Mouse (Mus musculus) kidney, postnatal 0 days (tissue): ENCODE measurements around the gene Nanos2. TPM values are rescaled to one million over a fixed set of nuclear protein-coding genes. Genes with fewer than 3 reads are reported as not detected.

Experiments
- ATAC-seq: fragments of 200-750 bp; cut with Nextera tagmentation; replicated peaks from 2 replicates; pipeline ENCODE4 v1.8.0; 2017; ENCODE audit warnings: low read depth, moderate number of reproducible peaks, moderate TSS enrichment, moderate library complexity; ENCODE audit not compliant: low FRiP score
- DNase-seq: peaks from one replicate; pipeline ENCODE4 v3.0.0-alpha.2; 2016; ENCODE audit warnings: low spot score
- H3K27ac ChIP-seq: fragments of 300-500 bp; sonication (generic); 2 replicates; pipeline ENCODE4 v1.5.1; 2014; ENCODE audit warnings: mild to moderate bottlenecking
- H3K27me3 ChIP-seq: fragments of 300-500 bp; sonication (generic); 2 replicates; pipeline ENCODE4 v1.6.1; 2014; ENCODE audit warnings: low read length, mixed read lengths; ENCODE audit not compliant: insufficient read depth
- H3K36me3 ChIP-seq: fragments of 300-500 bp; sonication (generic); 2 replicates; pipeline ENCODE4 v1.6.1; 2014; ENCODE audit warnings: low read length, mixed read lengths; ENCODE audit not compliant: insufficient read depth
- H3K4me1 ChIP-seq: fragments of 300-500 bp; sonication (generic); replicated peaks from 2 replicates; pipeline ENCODE4 v1.6.1; 2014; ENCODE audit warnings: antibody characterized with exemption, low read length, mixed read lengths; ENCODE audit not compliant: insufficient read depth
- H3K4me2 ChIP-seq: fragments of 300-500 bp; sonication (generic); 2 replicates; pipeline ENCODE4 v1.6.1; 2014; ENCODE audit warnings: mild to moderate bottlenecking, low read length, moderate library complexity, mixed read lengths
- H3K4me3 ChIP-seq: fragments of 300-500 bp; sonication (generic); replicated peaks from 2 replicates; pipeline ENCODE4 v1.5.1; 2014; ENCODE audit warnings: low read depth, low read length
- H3K9ac ChIP-seq: fragments of 300-500 bp; sonication (generic); 2 replicates; pipeline ENCODE4 v1.6.1; 2014; ENCODE audit warnings: low read depth, low read length
- H3K9me3 ChIP-seq: fragments of 300-500 bp; sonication (generic); replicated peaks from 2 replicates; pipeline ENCODE4 v1.6.1; 2016; ENCODE audit warnings: low read length, inconsistent platforms, mixed read lengths
- CTCF ChIP-seq: IDR thresholded peaks from 2 replicates; pipeline ENCODE4 v1.5.1; 2016; ENCODE audit warnings: antibody characterized with exemption, low read depth, mild to moderate bottlenecking, moderate library complexity
- WGBS: fragments of 180-500 bp; shearing (Covaris S2); extraction: QIAGEN DNeasy Blood & Tissue Kit; methylation state at CpG from one replicate; pipeline ENCODE4 v1.1.7; 2014; 5-methylcytosine and 5-hydroxymethylcytosine counted together
- polyA plus RNA-seq: library from polyadenylated mRNA; unstranded; fragments of >200 nt; fragmentation: Nextera tagmentation; extraction: Ambion mirVana; gene quantifications from 2 replicates; pipeline ENCODE4 v1.2.1, GENCODE M21; 2015

The Nanos2 gene
- polyA plus RNA-seq, 1 experiment from 2014 or later, result 0.09 TPM

DNA sequence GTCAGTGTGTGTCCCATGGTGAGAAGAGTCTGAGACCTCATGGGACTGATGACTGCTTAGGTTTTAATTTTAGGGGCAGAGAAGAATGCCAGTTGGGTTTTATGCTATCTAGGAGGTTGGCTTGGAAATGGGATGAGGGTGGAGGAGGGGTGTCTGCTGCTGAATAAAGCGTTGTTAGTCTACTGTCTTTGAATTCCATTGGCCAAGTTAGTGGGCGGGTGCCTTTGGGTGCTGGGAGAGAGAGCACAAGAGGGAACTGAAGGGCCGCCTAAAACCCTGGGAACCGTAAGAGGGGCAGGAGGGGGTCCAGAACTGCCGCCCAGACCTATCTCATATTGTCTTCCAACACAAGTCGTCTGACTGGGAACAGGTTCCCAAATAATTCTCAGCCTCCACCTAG lies 1.6 kb downstream of the Nanos2 start:
- ATAC-seq (no peak), DNase-seq (no peak)
- peaks cover 14% of the 10 kb centered on the region for H3K4me1 ChIP-seq
- TF ChIP-seq CTCF, result no peak
- 67% methylated on average over 6 of the region's 6 CpGs for WGBS
- no peak overlapping the region for H3K4me3 ChIP-seq
- H3K27ac ChIP-seq, result no peak overlapping the region
- no peak overlapping the region for H3K4me2 ChIP-seq
- no peaks in the 10 kb centered on the region for H3K27me3 ChIP-seq
- H3K36me3 ChIP-seq, result no peaks in the 10 kb centered on the region
- no peak overlapping the region for H3K9ac ChIP-seq
- no peaks in the 10 kb centered on the region for H3K9me3 ChIP-seq

DNA sequence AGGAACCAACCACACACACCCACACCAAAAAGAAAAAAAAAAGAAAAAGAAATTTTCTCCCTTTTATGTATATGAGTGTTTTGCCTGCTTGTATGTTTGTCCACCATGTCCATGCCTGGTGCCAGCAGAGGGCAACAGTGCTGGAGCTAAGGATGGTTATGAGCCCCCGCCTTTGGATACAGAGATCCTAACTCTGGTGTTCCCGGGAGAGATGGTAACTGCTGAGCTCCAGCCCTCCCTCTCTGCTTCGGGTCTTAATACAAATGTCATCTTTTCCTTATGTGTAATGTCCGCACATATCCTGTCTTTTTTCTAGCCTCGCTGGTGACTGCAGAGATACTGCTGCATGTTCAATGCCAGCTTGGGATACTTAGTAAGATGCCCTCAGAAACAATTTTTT lies 2.8 kb downstream of the Nanos2 start:
- Histone ChIP-seq H3K27ac (0 out of 2 replicates have a peak overlapping the region, but pooled peaks have one; percentile 63), H3K27me3 (no peaks in the 10 kb centered on the region), H3K9me3 (no peaks in the 10 kb centered on the region), H3K4me2 (peak overlapping the region; percentile 85; the same call in 1 of the 2 replicates), H3K4me3 (no peak overlapping the region), H3K36me3 (no peaks in the 10 kb centered on the region), H3K4me1 (peaks cover 14% of the 10 kb centered on the region), H3K9ac (no peak overlapping the region)
- 8% methylated on average over 5 of the region's 5 CpGs for WGBS
- DNase-seq (no peak), ATAC-seq (no peak)
- TF ChIP-seq CTCF, result peak; percentile 52

DNA sequence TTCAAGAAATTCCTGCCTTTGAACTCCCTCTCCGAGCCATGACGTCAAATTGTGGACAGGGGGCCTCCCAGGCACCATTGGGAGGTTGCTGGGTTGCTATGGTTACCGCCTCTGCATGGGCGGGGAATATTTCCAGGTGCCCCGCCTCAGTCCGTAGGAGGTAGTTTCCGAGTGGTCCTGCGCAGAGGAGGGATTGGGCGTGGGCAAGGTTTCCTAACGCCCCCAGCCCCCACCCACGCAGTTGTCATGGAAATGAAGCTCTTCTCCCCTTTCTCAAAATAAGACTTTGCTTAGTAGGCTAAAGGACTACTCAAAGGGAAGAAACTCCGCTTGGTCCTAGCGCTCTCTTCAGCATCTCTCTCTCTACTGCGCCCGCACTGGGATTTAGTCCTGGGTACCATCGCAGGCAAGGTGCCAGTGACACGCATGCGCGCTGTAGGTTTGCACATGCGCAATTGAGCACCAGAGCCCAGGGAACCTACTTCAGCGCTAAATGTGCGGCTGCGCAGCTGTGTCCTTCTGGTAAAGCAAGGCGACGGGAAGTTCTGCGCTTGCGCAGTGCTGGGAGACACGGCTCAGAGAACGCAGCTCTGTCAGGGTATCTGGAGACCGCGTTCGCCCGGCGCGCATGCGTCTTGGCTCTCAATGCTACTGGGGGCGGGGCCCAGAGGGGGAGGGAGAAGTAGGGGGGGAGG lies 3.5 kb downstream of the Nanos2 start, which contains the start of gene Mypop:
Mypop (plus strand) TSS at position 645 of the 695 bp plus-strand sequence.
- Histone ChIP-seq H3K27ac (peak within 1 kb of the TSS; percentile 63; the same call in 1 of the 2 replicates), H3K9ac (peak within 1 kb of the TSS; percentile 47; the same call in 1 of the 2 replicates), H3K4me2 (peak within 1 kb of the TSS; percentile 85), H3K27me3 (no peaks in the 10 kb centered on the region), H3K4me1 (peaks cover 14% of the 10 kb centered on the region), H3K9me3 (no peaks in the 10 kb centered on the region), H3K36me3 (no peaks in the 10 kb centered on the region), H3K4me3 (peak within 1 kb of the TSS; percentile 37)
- peak; percentile 100 for DNase-seq
- ATAC-seq, result peak; percentile 93
- under 1% methylated on average over 35 of the region's 37 CpGs for WGBS
- TF ChIP-seq CTCF, result 0 out of 2 replicates have a peak, but pooled peaks have one; percentile 7

DNA sequence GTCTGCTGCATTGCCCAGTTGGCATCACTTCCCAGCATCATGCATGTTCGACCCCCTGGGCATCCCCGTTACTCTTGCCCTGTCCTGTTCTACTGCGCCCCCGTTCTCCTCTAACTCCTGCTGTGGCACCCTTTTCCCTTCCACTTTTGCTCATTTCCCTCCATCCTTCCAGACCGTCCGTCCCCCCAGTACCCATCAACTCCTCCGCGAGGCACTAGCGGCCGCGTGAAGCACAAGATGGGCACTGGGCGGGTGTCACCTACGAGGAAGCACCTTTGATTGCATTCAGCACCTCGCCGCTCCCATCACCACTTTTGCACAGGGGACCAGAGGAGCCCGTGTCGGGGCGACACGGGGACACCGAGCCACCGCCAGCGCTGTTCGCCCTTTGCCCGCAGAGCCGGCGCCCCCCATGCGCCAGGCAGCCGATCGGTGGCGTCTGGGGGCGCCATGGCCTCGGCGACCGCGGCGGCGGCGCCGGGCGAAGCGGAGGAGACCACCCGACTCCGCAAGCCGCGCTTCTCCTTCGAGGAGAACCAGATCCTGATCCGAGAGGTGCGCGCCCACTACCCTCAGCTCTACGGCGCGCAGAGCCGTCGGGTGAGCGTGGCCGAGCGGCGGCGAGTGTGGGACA lies 4.6 kb downstream of the Nanos2 start:
- Histone ChIP-seq H3K27ac (no peak overlapping the region), H3K9ac (peak overlapping the region; percentile 47; the same call in 1 of the 2 replicates), H3K9me3 (no peaks in the 10 kb centered on the region), H3K36me3 (no peaks in the 10 kb centered on the region), H3K4me1 (peaks cover 14% of the 10 kb centered on the region), H3K4me3 (peak overlapping the region; percentile 37), H3K27me3 (no peaks in the 10 kb centered on the region), H3K4me2 (peak overlapping the region; percentile 85)
- TF ChIP-seq CTCF, result no peak
- DNase-seq, result no peak
- whole genome bisulfite sequencing, result 1% methylated on average over 59 of the region's 59 CpGs
- no peak for ATAC-seq

DNA sequence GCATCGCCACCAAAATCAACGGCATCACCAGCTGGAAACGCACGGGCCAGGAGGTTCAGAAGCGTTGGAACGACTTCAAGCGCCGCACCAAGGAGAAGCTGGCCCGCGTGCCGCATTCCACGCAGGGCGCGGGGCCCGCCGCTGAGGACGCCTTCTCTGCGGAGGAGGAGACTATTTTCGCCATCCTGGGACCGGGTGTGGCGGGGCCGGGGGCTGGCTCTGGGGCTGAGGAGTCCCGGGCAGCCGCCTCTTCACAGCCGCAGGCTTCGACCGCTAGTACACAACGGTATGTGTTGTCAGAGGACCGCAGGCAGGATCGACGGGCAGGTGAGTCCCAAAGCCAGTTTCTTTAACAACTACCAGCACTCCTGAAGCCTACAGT lies 5.1 kb downstream of the Nanos2 start:
- no peaks in the 10 kb centered on the region for H3K27me3 ChIP-seq
- H3K4me1 ChIP-seq, result peaks cover 14% of the 10 kb centered on the region
- WGBS, result 3% methylated on average over 31 of the region's 31 CpGs
- H3K9ac ChIP-seq, result peak overlapping the region; percentile 47; the same call in 1 of the 2 replicates
- H3K36me3 ChIP-seq, result no peaks in the 10 kb centered on the region
- peak overlapping the region; percentile 85 for H3K4me2 ChIP-seq
- H3K9me3 ChIP-seq, result no peaks in the 10 kb centered on the region
- DNase-seq (no peak), ATAC-seq (no peak)
- H3K4me3 ChIP-seq, result peak overlapping the region; percentile 37
- no peak overlapping the region for H3K27ac ChIP-seq
- TF ChIP-seq CTCF, result no peak

DNA sequence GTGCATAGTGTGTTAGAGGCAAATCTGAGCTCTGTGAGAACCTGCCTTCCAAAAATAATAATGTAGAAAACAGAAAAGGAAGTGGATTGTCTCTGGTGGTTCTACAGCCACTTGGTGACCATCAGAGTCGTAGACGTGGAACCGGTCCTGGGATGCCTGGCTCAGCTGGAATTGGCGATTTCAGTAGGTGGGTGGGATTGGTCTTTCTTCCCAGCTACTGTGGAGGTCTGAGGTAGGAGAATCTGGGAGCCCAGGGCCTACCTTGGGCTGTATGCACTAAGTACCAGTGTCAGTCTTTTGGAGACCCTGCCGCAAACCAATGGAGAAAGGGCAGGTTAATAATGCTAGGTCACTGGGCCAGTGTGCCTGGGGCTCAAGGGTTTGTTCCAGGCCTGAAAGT lies 5.8 kb downstream of the Nanos2 start:
- Histone ChIP-seq H3K4me3 (no peak overlapping the region), H3K36me3 (no peaks in the 10 kb centered on the region)
- WGBS, result 83% methylated on average over 5 of the region's 5 CpGs

More for the DNA sequence above, 5.8 kb downstream of the Nanos2 start:
- no peak overlapping the region for H3K9ac ChIP-seq
- H3K4me1 ChIP-seq, result peaks cover 14% of the 10 kb centered on the region
- no peak for TF ChIP-seq CTCF
- H3K9me3 ChIP-seq, result no peaks in the 10 kb centered on the region
- H3K27ac ChIP-seq, result no peak overlapping the region
- no peaks in the 10 kb centered on the region for H3K27me3 ChIP-seq
- no peak for DNase-seq
- no peak for ATAC-seq
- no peak overlapping the region for H3K4me2 ChIP-seq
